27 mouse cellular contexts compared by ENCODE assay signal in genomic region chr6:123171040-123171439, GRCm38 (mm10). TPM values are rescaled to one million over a fixed set of nuclear protein-coding genes. Genes with fewer than 3 reads are reported as not detected.
DNase-seq lines count a peak whose midpoint lies in the region; ATAC-seq and TF ChIP-seq lines count a peak whose summit lies in the region.
"Had no signal": no experiment of that assay in that cellular context is flagged by ENCODE, and none has a peak within 500 bp of the region (broad histone marks: within the 10 kb centered on the region; RNA-seq: fewer than 3 reads in every experiment).

No protein-coding gene starts in this region.

- H3K4me3 ChIP-seq in liver, postnatal 0 days (ENCODE audit: low read depth, low read length) = no peak overlapping the region
- no peak overlapping the region for H3K4me3 ChIP-seq in liver, embryonic 12.5 days
- H3K4me3 ChIP-seq: embryonic facial prominence, embryonic 10.5 days; forebrain, embryonic 13.5 days; heart, embryonic 12.5 days; hindbrain, embryonic 10.5 days had no signal

- H3K4me1 ChIP-seq in liver, postnatal 0 days (ENCODE audit: insufficient read depth) = no peaks in the 10 kb centered on the region
- no peaks in the 10 kb centered on the region for H3K4me1 ChIP-seq in liver, embryonic 12.5 days
- H3K4me1 ChIP-seq: embryonic facial prominence, embryonic 10.5 days; forebrain, embryonic 13.5 days; heart, embryonic 12.5 days; hindbrain, embryonic 10.5 days had no signal

- no peaks in the 10 kb centered on the region for H3K9me3 ChIP-seq in liver, postnatal 0 days (ENCODE audit: low read length)
- 0 out of 2 replicates have a peak, but pooled peaks cover 3% of the 10 kb centered on the region for H3K9me3 ChIP-seq in liver, embryonic 12.5 days (replicated peaks)
- H3K9me3 ChIP-seq: embryonic facial prominence, embryonic 10.5 days; forebrain, embryonic 13.5 days; G1E had no signal

- TF ChIP-seq CTCF in liver, postnatal 0 days (IDR thresholded peaks at IDR 0.05; ENCODE audit: low read depth) = no peak

- H3K36me3 ChIP-seq in liver, postnatal 0 days (replicated peaks; ENCODE audit: insufficient read depth, low read length) = no peaks in the 10 kb centered on the region
- no peaks in the 10 kb centered on the region for H3K36me3 ChIP-seq in liver, embryonic 12.5 days
- H3K36me3 ChIP-seq: embryonic facial prominence, embryonic 10.5 days; G1E; heart, embryonic 12.5 days; hindbrain, embryonic 10.5 days had no signal

- peak; percentile 23; the same call in 1 of the 2 replicates for ATAC-seq in liver, postnatal 0 days
- ATAC-seq in liver, embryonic 12.5 days = no peak
- 0 out of 2 replicates have a peak, but pooled peaks have one; percentile 32 for ATAC-seq in common myeloid progenitor, adult 5-6 weeks (replicated peaks; ENCODE audit: low read depth, poor library complexity, severe bottlenecking)
- peak; percentile 45 for ATAC-seq in megakaryocyte progenitor cell, adult 5-6 weeks (replicated peaks; ENCODE audit: poor library complexity)
- ATAC-seq: forebrain, embryonic 13.5 days; forebrain, postnatal 0 days had no signal

- H3K27ac ChIP-seq in liver, postnatal 0 days (ENCODE audit: low read depth) = no peak overlapping the region
- no peak overlapping the region for H3K27ac ChIP-seq in liver, embryonic 12.5 days
- H3K27ac ChIP-seq: embryonic facial prominence, embryonic 10.5 days; forebrain, embryonic 13.5 days; hindbrain, embryonic 10.5 days; hindbrain, embryonic 14.5 days had no signal

- TF ChIP-seq EP300 in liver, postnatal 0 days (IDR thresholded peaks at IDR 0.05; ENCODE audit: low read depth) = no peak

- DNase-seq in liver, postnatal 0 days = no peak
- DNase-seq in 416B (ENCODE audit: low read depth) = peak; percentile 9
- no peak for DNase-seq in cerebellum, postnatal 36 days
- no peak for DNase-seq in B cell, adult 2 months
- DNase-seq: adrenal gland, adult 8-10 months; adrenal gland, postnatal 36 days; cerebellum, adult 11 months; cerebellum, adult 8-10 months; cerebellum, postnatal 14 days; forebrain, postnatal 0 days; gastrocnemius, postnatal 14 days had no signal

- H3K9ac ChIP-seq in liver, postnatal 0 days (replicated peaks) = no peak overlapping the region
- no peak overlapping the region for H3K9ac ChIP-seq in liver, embryonic 12.5 days
- H3K9ac ChIP-seq: forebrain, embryonic 13.5 days; forebrain, postnatal 0 days; heart, embryonic 12.5 days; hindbrain, embryonic 14.5 days had no signal

- H3K4me2 ChIP-seq in liver, postnatal 0 days (ENCODE audit: low read depth, low read length) = no peak overlapping the region
- no peak overlapping the region for H3K4me2 ChIP-seq in liver, embryonic 12.5 days
- H3K4me2 ChIP-seq: forebrain, embryonic 13.5 days; heart, embryonic 12.5 days; hindbrain, embryonic 14.5 days had no signal

- no peaks in the 10 kb centered on the region for H3K27me3 ChIP-seq in liver, postnatal 0 days (ENCODE audit: insufficient read depth, low read length)
- H3K27me3 ChIP-seq in liver, embryonic 12.5 days (replicated peaks) = no peaks in the 10 kb centered on the region
- H3K27me3 ChIP-seq: forebrain, embryonic 13.5 days; heart, embryonic 12.5 days had no signal

RNA-seq across cellular contexts. Expression of gene Clec4b2, which starts 1.7 kb away (rescaled TPM):
- 0.21 and 0.45 TPM in 2 replicates for polyA plus RNA-seq in liver, postnatal 0 days (2015; fragmentation: Nextera tagmentation; extraction: Ambion mirVana)
- polyA plus RNA-seq in liver, embryonic 12.5 days (2016; fragmentation: Nextera tagmentation; extraction: Ambion mirVana) = not detected in 2 replicates
- total RNA-seq in common myeloid progenitor, adult 5-6 weeks (2017) = 0.73 TPM in 1 of 2 replicates, not detected in the other
- total RNA-seq in megakaryocyte progenitor cell, adult 5-6 weeks (2015) = 6.5 and 11.4 TPM in 2 replicates
- 10.7 and 13.6 TPM in 2 replicates for total RNA-seq in megakaryocyte progenitor cell, adult 5-6 weeks (2017)
- total RNA-seq: adrenal gland, postnatal 36 days; forebrain, postnatal 0 days; G1E; gastrocnemius, adult 18-20 months; gastrocnemius, postnatal 14 days; heart, adult 8-10 months; heart, postnatal 25 days had no signal
- polyA plus RNA-seq: brain, embryonic 14.5 days; embryonic facial prominence, embryonic 10.5 days; embryonic facial prominence, embryonic 14.5 days; forebrain, embryonic 13.5 days; forebrain, postnatal 0 days; G1E; gonadal fat pad, adult 2 months; heart, embryonic 12.5 days; heart, embryonic 16.5 days; hindbrain, embryonic 10.5 days; hindbrain, embryonic 14.5 days had no signal

RNA-seq across cellular contexts. Expression of gene Clec4n, which starts 58.6 kb away (rescaled TPM):
- 24.4 and 28.7 TPM in 2 replicates for polyA plus RNA-seq in liver, postnatal 0 days (2015; fragmentation: Nextera tagmentation; extraction: Ambion mirVana)
- polyA plus RNA-seq in liver, embryonic 12.5 days (2016; fragmentation: Nextera tagmentation; extraction: Ambion mirVana) = 4.8 and 6.4 TPM in 2 replicates
- total RNA-seq in common myeloid progenitor, adult 5-6 weeks (2017) = not detected in 2 replicates
- total RNA-seq in megakaryocyte progenitor cell, adult 5-6 weeks (2015) = 0.81 TPM in 1 of 2 replicates, not detected in the other
- total RNA-seq in megakaryocyte progenitor cell, adult 5-6 weeks (2017) = 0.54 and 1.2 TPM in 2 replicates
- polyA plus RNA-seq: embryonic facial prominence, embryonic 10.5 days; G1E had no signal
